Mouse (Mus musculus) myocyte (in vitro differentiated cells): ENCODE measurements around the gene Zbp1. TPM values are rescaled to one million over a fixed set of nuclear protein-coding genes. Genes with fewer than 3 reads are reported as not detected.
A peak's percentile ranks its signal among the peaks of the same experiment; 100 is the strongest.

Experiments
- H3K27me3 ChIP-seq: one replicate; pipeline ENCODE4 v1.6.1; 2011; ENCODE audit not compliant: control insufficient read depth, insufficient read depth, insufficient read length
- H3K36me3 ChIP-seq: one replicate; pipeline ENCODE4 v1.6.1; 2011; ENCODE audit not compliant: control insufficient read depth, insufficient read depth
- H3K4me2 ChIP-seq: one replicate; pipeline ENCODE4 v1.6.1; 2011; ENCODE audit warnings: low read depth, control low read depth
- H3K4me3 ChIP-seq: one replicate; pipeline ENCODE4 v1.5.1; 2011; ENCODE audit warnings: mild to moderate bottlenecking, control low read depth, moderate library complexity
- H3K79me2 ChIP-seq: one replicate; pipeline ENCODE4 v1.6.1; 2011; ENCODE audit not compliant: control insufficient read depth, insufficient read depth
- H3ac ChIP-seq: one replicate; pipeline ENCODE4 v1.6.1; 2011; ENCODE audit not compliant: control insufficient read depth, insufficient read length
- CEBPB ChIP-seq: IDR thresholded peaks from 2 replicates; pipeline ENCODE4 v1.6.1; 2011; ENCODE audit warnings: mild to moderate bottlenecking, moderate library complexity; ENCODE audit not compliant: poor library complexity, insufficient read depth, severe bottlenecking
- E2F4 ChIP-seq: IDR thresholded peaks from one replicate; pipeline ENCODE4 v1.6.1; 2011; ENCODE audit warnings: mild to moderate bottlenecking, control low read depth, moderate library complexity; ENCODE audit not compliant: insufficient read depth
- MAX ChIP-seq: IDR thresholded peaks from one replicate; pipeline ENCODE4 v1.6.1; 2011; ENCODE audit warnings: low read depth, mild to moderate bottlenecking, control low read depth
- MYOD1 ChIP-seq, 3 experiments: IDR thresholded peaks; one replicate each; pipeline ENCODE4 v1.6.1; 2011; ENCODE audit warnings: control low read depth in 2 of 3, low read depth in 2 of 3, mild to moderate bottlenecking in 2 of 3, moderate library complexity in 1 of 3; ENCODE audit not compliant: insufficient read length in 2 of 3, control insufficient read depth in 1 of 3
- MYOG ChIP-seq, 3 experiments: IDR thresholded peaks; one replicate each; pipeline ENCODE4 v1.6.1; 2011; ENCODE audit warnings: control low read depth in 2 of 3, low read depth in 2 of 3, mild to moderate bottlenecking in 2 of 3; ENCODE audit not compliant: insufficient read length in 2 of 3, control insufficient read depth in 1 of 3, insufficient read depth in 1 of 3
- POLR2A ChIP-seq: IDR thresholded peaks from one replicate; pipeline ENCODE4 v1.6.1; 2011; ENCODE audit warnings: low read depth, mild to moderate bottlenecking, control low read depth, moderate library complexity; ENCODE audit not compliant: insufficient read length
- POLR2AphosphoS2 ChIP-seq: IDR thresholded peaks from one replicate; pipeline ENCODE4 v1.6.1; 2011; ENCODE audit warnings: low read depth, control low read depth; ENCODE audit not compliant: insufficient read length
- REST ChIP-seq: IDR thresholded peaks from one replicate; pipeline ENCODE4 v1.6.1; 2011; ENCODE audit warnings: mild to moderate bottlenecking, control low read depth, moderate library complexity; ENCODE audit not compliant: insufficient read depth, insufficient read length
- SRF ChIP-seq: IDR thresholded peaks from one replicate; pipeline ENCODE4 v1.6.1; 2011; ENCODE audit warnings: low read depth; ENCODE audit not compliant: control insufficient read depth, insufficient read length
- TCF12 ChIP-seq: IDR thresholded peaks from one replicate; pipeline ENCODE4 v1.6.1; 2011; ENCODE audit warnings: mild to moderate bottlenecking, control low read depth; ENCODE audit not compliant: poor library complexity, insufficient read depth, severe bottlenecking
- TCF3 ChIP-seq: IDR thresholded peaks from one replicate; pipeline ENCODE4 v1.6.1; 2011; ENCODE audit warnings: low read depth, control low read depth; ENCODE audit not compliant: insufficient read length
- USF1 ChIP-seq: IDR thresholded peaks from one replicate; pipeline ENCODE4 v1.6.1; 2011; ENCODE audit warnings: low read depth, mild to moderate bottlenecking, control low read depth, moderate library complexity
- polyA plus RNA-seq: library from polyadenylated mRNA; unstranded; fragments of >200 nt; fragmentation: generic; extraction: Trizol; gene quantifications from one replicate; pipeline ENCODE4 v1.2.1, GENCODE M21; 2012; ENCODE audit warnings: missing spikeins

The Zbp1 gene
- polyA plus RNA-seq, 1 experiment: 1.1 TPM

DNA sequence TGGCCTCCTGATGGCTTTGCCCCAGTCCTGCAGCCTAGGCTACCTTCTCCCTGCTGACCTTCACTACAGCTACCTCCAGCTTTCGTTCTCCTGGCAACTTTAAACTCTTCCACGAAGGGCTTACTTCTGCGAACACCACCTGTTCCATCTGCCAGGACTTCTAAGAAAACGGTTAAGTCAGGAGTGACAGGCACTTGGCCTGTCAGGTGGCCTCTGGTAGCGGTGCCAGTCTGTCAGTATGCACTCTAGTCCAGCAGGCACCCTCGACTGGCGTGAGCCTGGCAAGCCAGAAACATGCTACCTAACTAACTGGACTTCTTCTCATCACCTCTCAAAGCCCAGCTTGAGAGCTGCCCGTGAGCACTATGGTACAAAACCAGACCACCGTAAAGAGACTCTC, 24.9 kb upstream of the Zbp1 start:
- Histone ChIP-seq H3K36me3 (peaks cover 14% of the 10 kb centered on the region), H3K4me2 (no peak overlapping the region), H3K27me3 (no peaks in the 10 kb centered on the region), H3K79me2 (peaks cover 100% of the 10 kb centered on the region), H3ac (no peak overlapping the region), H3K4me3 (no peak overlapping the region)
- TF ChIP-seq REST (no peak), TCF12 (no peak), USF1 (no peak), MYOG (IDR thresholded peaks at IDR 0.05; ENCODE audit: control insufficient read depth in 1 of 3, insufficient read depth in 1 of 3, insufficient read length in 2 of 3, low read depth in 2 of 3) (no peak), TCF3 (no peak), POLR2A (peak; percentile 19), CEBPB (no peak), MYOD1 (IDR thresholded peaks at IDR 0.05; ENCODE audit: control insufficient read depth in 1 of 3, insufficient read length in 2 of 3, low read depth in 2 of 3) (peak in 1 of 3 experiments; percentile 44)

DNA sequence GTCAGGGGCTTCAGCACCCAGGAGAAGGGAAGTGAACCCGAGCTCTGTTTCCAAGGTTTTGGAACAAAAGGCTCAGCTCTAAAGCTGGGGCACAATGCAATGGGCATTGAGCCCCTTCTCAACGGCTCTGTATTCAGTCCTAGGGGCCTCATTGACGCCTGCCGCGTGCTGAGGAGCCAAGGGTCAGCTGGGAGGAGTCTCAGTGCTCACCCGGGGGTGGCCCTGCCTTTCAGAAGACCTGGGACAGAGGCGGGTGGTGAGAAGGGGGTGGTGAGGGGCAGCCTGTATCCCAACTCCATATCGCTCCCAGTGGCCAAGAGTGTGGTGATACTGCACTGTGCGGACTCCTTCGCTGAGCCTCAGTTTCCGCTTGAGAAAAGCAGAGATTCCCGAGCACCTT, 24.2 kb upstream of the Zbp1 start:
- Histone ChIP-seq H3K27me3 (no peaks in the 10 kb centered on the region), H3ac (no peak overlapping the region), H3K4me2 (no peak overlapping the region), H3K36me3 (peaks cover 14% of the 10 kb centered on the region), H3K4me3 (no peak overlapping the region), H3K79me2 (peaks cover 100% of the 10 kb centered on the region)
- TF ChIP-seq POLR2AphosphoS2 (peak; percentile 58), TCF12 (no peak)

DNA sequence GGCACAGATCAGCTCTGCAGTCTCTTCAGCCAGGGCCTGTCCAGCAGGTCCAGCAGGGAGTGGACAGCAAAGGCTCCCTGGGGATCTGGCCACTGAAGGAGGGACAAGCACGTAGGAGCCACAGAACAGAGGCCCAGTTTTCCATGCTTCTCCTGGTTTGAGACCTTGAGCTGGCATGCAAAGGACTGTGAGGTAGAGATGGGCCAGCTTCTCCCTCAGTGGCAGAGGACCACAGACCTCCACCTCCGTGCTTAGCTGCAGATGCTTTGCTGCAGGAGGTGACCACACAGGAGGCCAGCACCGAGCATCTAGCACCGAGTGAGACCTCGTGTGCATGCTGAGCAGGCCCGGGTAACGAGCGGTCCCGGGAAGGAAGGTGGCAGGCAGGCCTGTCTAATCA, 22.0 kb upstream of the Zbp1 start:
- Histone ChIP-seq H3K79me2 (peaks cover 100% of the 10 kb centered on the region), H3K4me3 (no peak overlapping the region), H3K4me2 (no peak overlapping the region), H3ac (no peak overlapping the region), H3K36me3 (peaks cover 14% of the 10 kb centered on the region), H3K27me3 (no peaks in the 10 kb centered on the region)
- TF ChIP-seq TCF12 (no peak), USF1 (no peak), POLR2AphosphoS2 (peak; percentile 68), CEBPB (no peak), REST (no peak), MYOG (IDR thresholded peaks at IDR 0.05; ENCODE audit: control insufficient read depth in 1 of 3, insufficient read depth in 1 of 3, insufficient read length in 2 of 3, low read depth in 2 of 3) (no peak), MAX (no peak), E2F4 (no peak), POLR2A (peak; percentile 17), MYOD1 (IDR thresholded peaks at IDR 0.05; ENCODE audit: control insufficient read depth in 1 of 3, insufficient read length in 2 of 3, low read depth in 2 of 3) (no peak)

DNA sequence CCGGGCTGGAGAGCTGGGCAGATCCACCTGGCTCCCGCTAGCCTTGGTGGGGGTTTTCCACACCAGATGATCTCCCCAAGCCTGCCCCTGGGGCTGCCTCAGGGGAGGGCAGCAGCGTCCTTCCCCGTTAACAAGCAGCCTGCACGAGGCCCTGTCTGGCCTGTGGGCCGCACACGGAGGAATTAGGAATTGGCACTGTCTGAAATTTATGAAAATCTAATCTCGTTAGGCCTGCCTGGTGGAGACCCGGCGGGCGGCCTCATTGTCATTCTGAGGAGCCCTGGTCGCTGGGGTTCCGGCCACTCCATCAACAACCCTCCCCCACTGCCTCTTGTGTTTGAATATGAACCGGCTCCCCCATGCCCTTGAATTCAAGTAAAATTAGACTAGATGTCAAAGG, 19.8 kb upstream of the Zbp1 start:
- Histone ChIP-seq H3K27me3 (no peaks in the 10 kb centered on the region), H3K4me3 (no peak overlapping the region), H3K79me2 (peaks cover 100% of the 10 kb centered on the region), H3ac (no peak overlapping the region), H3K4me2 (no peak overlapping the region), H3K36me3 (peaks cover 14% of the 10 kb centered on the region)
- TF ChIP-seq TCF12: no peak
- TF ChIP-seq SRF: no peak
- TF ChIP-seq MYOD1 (IDR thresholded peaks at IDR 0.05; ENCODE audit: control insufficient read depth in 1 of 3, insufficient read length in 2 of 3, low read depth in 2 of 3): no peak
- no peak for TF ChIP-seq USF1
- TF ChIP-seq POLR2A: no peak
- no peak for TF ChIP-seq MAX
- TF ChIP-seq MYOG (IDR thresholded peaks at IDR 0.05; ENCODE audit: control insufficient read depth in 1 of 3, insufficient read depth in 1 of 3, insufficient read length in 2 of 3, low read depth in 2 of 3): no peak
- no peak for TF ChIP-seq E2F4
- TF ChIP-seq REST: no peak
- no peak for TF ChIP-seq TCF3
- no peak for TF ChIP-seq CEBPB
- TF ChIP-seq POLR2AphosphoS2: no peak

- Histone ChIP-seq H3K79me2 (peaks cover 82% of the 10 kb centered on the region), H3K4me3 (no peak overlapping the region), H3K27me3 (no peaks in the 10 kb centered on the region), H3ac (no peak overlapping the region), H3K36me3 (peaks cover 22% of the 10 kb centered on the region), H3K4me2 (no peak overlapping the region)
- no peak for TF ChIP-seq SRF
- TF ChIP-seq POLR2AphosphoS2: peak; percentile 26
- peak; percentile 20 for TF ChIP-seq POLR2A
Observed at GRCm38 (mm10) chr2:173235435-173236332, 17.0 kb upstream of the Zbp1 start.
